Mouse (Mus musculus) lung, embryonic 14.5 days (tissue): Measurements from ENCODE around the gene Ube2u. TPM values are rescaled to one million over a fixed set of nuclear protein-coding genes. Genes with fewer than 3 reads are reported as not detected.

Experiments used
- ATAC-seq: fragments of 200-750 bp; cut with Nextera tagmentation; 2 replicates; pipeline ENCODE4 v1.8.0; 2017; ENCODE audit warnings: mild to moderate bottlenecking, moderate TSS enrichment, moderate library complexity; ENCODE audit not compliant: insufficient read depth
- DNase-seq: peaks from one replicate; pipeline ENCODE4 v3.0.0-alpha.2; 2015
- H3K27ac ChIP-seq: fragments of 300-500 bp; sonication (generic); 2 replicates; pipeline ENCODE4 v1.5.1; 2014; ENCODE audit warnings: low read depth, mild to moderate bottlenecking, moderate library complexity
- H3K27me3 ChIP-seq: fragments of 300-500 bp; sonication (generic); 2 replicates; pipeline ENCODE4 v1.6.1; 2014; ENCODE audit warnings: low read length, control low read depth; ENCODE audit not compliant: insufficient read depth
- H3K36me3 ChIP-seq: fragments of 300-500 bp; sonication (generic); 2 replicates; pipeline ENCODE4 v1.6.1; 2014; ENCODE audit warnings: control low read depth; ENCODE audit not compliant: insufficient read depth
- H3K4me1 ChIP-seq: fragments of 300-500 bp; sonication (generic); 2 replicates; pipeline ENCODE4 v1.6.1; 2014; ENCODE audit warnings: antibody characterized with exemption, control low read depth; ENCODE audit not compliant: insufficient read depth
- H3K4me2 ChIP-seq: fragments of 300-500 bp; sonication (generic); 2 replicates; pipeline ENCODE4 v1.6.1; 2014; ENCODE audit warnings: mild to moderate bottlenecking
- H3K4me3 ChIP-seq: fragments of 300-500 bp; sonication (generic); 2 replicates; pipeline ENCODE4 v1.5.1; 2014; ENCODE audit warnings: low read depth, low read length
- H3K9ac ChIP-seq: fragments of 300-500 bp; sonication (generic); 2 replicates; pipeline ENCODE4 v1.6.1; 2014
- H3K9me3 ChIP-seq: fragments of 300-500 bp; sonication (generic); 2 replicates; pipeline ENCODE4 v1.6.1; 2016; ENCODE audit warnings: low read depth, low read length, control low read depth
- CTCF ChIP-seq: IDR thresholded peaks from 2 replicates; pipeline ENCODE4 v1.5.1; 2016; ENCODE audit warnings: antibody characterized with exemption, low read depth
- WGBS: fragments of 180-500 bp; shearing (Covaris S2); extraction: QIAGEN DNeasy Blood & Tissue Kit; methylation state at CpG from one replicate; pipeline ENCODE4 v1.1.7; 2014; 5-methylcytosine and 5-hydroxymethylcytosine counted together
- polyA plus RNA-seq: library from polyadenylated mRNA; unstranded; fragments of >200 nt; fragmentation: Nextera tagmentation; extraction: Ambion mirVana; gene quantifications from 2 replicates; pipeline ENCODE4 v1.2.1, GENCODE M21; 2014

Gene Ube2u
- polyA plus RNA-seq, 1 experiment from 2014 or later = 0.42 TPM

DNA sequence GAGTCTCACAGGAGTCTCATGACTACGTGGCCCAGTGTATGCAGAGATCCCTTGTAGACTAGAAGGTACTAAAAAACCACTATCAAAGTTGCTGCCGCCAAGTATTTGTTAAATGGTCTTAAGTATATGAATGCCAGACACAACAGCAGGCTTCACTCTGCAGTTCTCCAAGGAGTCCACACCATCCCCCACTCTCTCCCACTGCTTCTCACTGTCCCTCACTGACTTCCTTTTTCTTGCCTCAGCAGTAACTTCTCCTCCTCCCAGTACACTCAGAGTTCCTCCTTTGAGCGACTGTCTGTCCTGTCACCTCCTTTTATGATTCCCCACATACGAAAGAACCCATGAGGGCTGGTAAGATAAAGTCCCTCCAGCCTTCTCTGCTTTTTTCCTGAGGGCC lies 69.3 kb downstream of the Ube2u start:
- H3K4me3 ChIP-seq = no peak overlapping the region
- no peak overlapping the region for H3K4me2 ChIP-seq
- no peaks in the 10 kb centered on the region for H3K36me3 ChIP-seq
- DNase-seq (peak; percentile 60), ATAC-seq (peak; percentile 52; the same call in 1 of the 2 replicates)
- 36% methylated on average over 4 of the region's 4 CpGs for WGBS
- H3K27ac ChIP-seq = no peak overlapping the region
- no peaks in the 10 kb centered on the region for H3K27me3 ChIP-seq
- H3K4me1 ChIP-seq = no peaks in the 10 kb centered on the region
- no peak overlapping the region for H3K9ac ChIP-seq
- no peak for TF ChIP-seq CTCF
- no peaks in the 10 kb centered on the region for H3K9me3 ChIP-seq

DNA sequence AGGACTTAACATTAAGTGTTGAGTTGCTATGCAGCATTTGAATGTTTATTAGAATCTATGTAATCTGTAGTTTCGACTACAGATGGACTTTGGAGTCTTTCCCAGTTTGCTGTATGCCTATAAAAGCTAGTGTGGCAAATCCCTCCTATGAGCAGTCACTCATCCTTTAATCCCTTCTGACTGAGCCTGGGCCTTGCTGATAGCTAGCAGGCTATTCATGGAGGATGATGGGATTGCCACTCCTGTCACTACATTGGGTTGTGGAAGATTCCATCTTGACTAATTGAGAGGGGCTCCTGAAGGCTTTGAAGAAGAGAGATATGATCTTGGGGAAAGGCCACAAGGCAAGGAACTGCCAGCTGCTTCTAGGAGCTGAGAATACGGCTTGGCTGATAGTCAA lies 74.6 kb downstream of the Ube2u start:
- no peak overlapping the region for H3K4me2 ChIP-seq
- no peak for ATAC-seq
- TF ChIP-seq CTCF = no peak
- H3K36me3 ChIP-seq = no peaks in the 10 kb centered on the region
- WGBS = 73% methylated on average over 2 of the region's 2 CpGs
- H3K4me3 ChIP-seq = no peak overlapping the region
- no peaks in the 10 kb centered on the region for H3K9me3 ChIP-seq
- DNase-seq = no peak
- no peaks in the 10 kb centered on the region for H3K4me1 ChIP-seq
- no peaks in the 10 kb centered on the region for H3K27me3 ChIP-seq
- no peak overlapping the region for H3K27ac ChIP-seq
- H3K9ac ChIP-seq = no peak overlapping the region

DNA sequence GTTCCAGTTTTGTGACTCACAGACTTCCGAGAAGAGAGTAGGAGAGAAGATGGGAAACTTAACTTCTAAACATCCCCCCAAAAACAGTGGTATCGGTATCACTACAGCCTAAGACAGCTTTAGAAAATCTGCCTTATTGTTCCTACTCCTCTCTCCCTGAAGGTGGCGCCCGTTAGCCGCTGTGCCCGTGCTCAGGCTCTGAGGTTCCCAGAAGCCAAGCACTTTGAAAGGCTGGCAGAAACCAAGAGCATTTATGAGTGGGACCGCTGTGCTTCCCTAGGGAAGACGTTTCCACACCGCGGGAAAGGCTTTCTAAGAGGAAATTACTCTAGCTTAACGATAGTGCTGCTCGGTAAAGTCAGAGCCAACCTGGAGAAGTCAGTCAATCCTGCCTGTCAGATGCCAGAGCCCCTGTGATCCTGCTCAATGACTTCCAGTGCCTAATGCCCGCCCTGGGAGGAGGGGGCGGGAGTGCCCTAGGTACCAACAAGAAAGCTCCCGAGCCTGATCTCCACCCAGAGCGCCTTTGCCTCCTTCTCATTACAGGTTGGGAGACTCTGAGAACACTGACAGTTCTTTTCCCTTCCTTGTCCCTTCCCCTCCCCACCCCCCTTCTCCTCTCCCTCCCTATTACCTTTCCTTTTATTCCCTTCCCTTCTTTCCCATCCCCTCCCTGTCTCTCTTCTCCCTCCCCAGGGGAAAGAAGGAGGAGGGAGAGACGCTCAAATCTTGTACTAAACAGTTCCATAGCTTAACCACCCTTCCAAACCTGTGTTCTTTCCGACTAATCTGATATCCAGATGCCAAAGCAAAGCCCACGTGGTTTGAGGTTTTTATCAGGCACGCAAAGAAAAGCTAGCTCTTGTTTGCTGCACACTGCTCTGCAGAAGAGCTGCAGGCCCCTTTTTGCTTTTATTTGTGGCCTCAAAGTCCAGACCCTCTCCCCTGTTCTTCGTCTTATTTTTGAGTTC lies 109.9 kb downstream of the Ube2u start:
- Histone ChIP-seq H3K27ac (no peak overlapping the region), H3K4me2 (peak overlapping the region; percentile 59), H3K9me3 (no peaks in the 10 kb centered on the region), H3K27me3 (0 out of 2 replicates have a peak, but pooled peaks cover 5% of the 10 kb centered on the region), H3K4me1 (no peaks in the 10 kb centered on the region), H3K9ac (no peak overlapping the region), H3K4me3 (peak overlapping the region; percentile 18), H3K36me3 (no peaks in the 10 kb centered on the region)
- peak; percentile 94 for TF ChIP-seq CTCF
- ATAC-seq (peak; percentile 90), DNase-seq (peak; percentile 93)
- 4% methylated on average over 21 of the region's 21 CpGs for WGBS

DNA sequence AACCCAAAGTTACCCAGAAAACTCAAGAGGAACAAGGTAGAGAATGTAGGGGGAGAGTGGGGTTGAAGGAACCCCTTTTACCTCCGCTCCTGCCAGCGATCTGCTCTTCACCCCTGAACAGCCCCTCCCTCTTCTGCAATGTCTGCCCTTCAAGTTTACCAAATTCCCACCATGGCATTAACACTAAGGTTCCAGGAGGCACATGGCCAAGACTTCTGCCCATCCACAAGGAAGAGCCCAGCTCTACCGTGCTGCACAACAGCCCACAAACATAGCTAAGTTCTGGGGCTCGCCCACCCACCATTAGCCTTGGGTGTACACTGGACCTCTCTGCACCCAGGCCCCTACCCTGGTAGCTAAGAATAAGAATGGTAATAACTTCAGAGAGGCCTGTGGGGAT lies 117.1 kb downstream of the Ube2u start:
- no peak for TF ChIP-seq CTCF
- DNase-seq = no peak
- ATAC-seq = no peak
- Histone ChIP-seq H3K4me1 (no peaks in the 10 kb centered on the region), H3K9ac (no peak overlapping the region), H3K27me3 (no peaks in the 10 kb centered on the region), H3K4me3 (no peak overlapping the region), H3K9me3 (no peaks in the 10 kb centered on the region), H3K4me2 (no peak overlapping the region), H3K27ac (no peak overlapping the region), H3K36me3 (no peaks in the 10 kb centered on the region)
- 89% methylated on average over 4 of the region's 4 CpGs for WGBS

DNA sequence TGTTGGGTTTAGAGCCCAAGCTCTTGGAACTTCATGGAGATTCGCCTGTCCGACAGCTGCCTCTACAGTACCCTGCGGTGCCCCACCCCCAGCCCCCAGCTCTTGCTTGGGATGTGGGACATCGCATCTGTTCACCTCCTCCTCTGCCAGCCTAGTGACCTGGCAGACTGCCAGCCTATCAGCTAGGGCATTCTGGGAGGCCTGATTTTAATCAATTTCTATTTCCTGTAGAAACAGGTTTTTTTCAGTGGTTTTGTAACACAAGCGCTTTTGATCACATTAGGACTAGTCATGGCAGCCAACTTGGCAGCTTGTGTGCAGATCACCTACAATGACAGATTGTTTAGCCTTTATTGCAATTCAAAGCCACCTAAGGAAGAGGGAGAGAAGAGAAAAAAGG lies 118.0 kb downstream of the Ube2u start:
- H3K27ac ChIP-seq = no peak overlapping the region
- peak; percentile 2 for DNase-seq
- TF ChIP-seq CTCF = no peak

DNA sequence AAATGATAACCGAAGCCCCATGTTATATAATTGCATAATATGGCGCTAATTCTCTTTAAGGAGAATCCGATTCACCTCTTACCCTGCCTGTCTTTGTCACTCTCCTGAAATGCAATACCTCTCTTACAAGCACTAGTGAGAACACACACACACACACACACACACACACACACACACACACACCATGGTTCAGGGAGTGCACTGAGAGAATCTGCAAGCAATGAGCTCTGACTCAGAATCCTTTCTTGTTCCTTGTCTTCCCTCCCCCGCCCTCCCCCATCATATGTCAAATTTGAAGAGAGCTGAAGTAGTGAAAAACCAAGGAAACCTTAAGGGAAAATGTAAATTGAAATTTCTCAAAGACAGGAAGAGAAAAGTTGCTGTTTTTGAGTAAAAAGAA lies 118.4 kb downstream of the Ube2u start:
- Histone ChIP-seq H3K4me3 (no peak overlapping the region), H3K4me1 (no peaks in the 10 kb centered on the region), H3K4me2 (no peak overlapping the region), H3K9me3 (no peaks in the 10 kb centered on the region), H3K9ac (no peak overlapping the region), H3K27me3 (no peaks in the 10 kb centered on the region), H3K36me3 (no peaks in the 10 kb centered on the region), H3K27ac (no peak overlapping the region)
- ATAC-seq (no peak), DNase-seq (no peak)
- WGBS = 79% methylated on average over 4 of the region's 4 CpGs
- TF ChIP-seq CTCF = no peak

More for the DNA sequence above, 118.0 kb downstream of the Ube2u start:
- WGBS = 86% methylated on average over 5 of the region's 5 CpGs
- no peak overlapping the region for H3K4me2 ChIP-seq
- H3K9me3 ChIP-seq = no peaks in the 10 kb centered on the region
- no peak overlapping the region for H3K4me3 ChIP-seq
- H3K36me3 ChIP-seq = no peaks in the 10 kb centered on the region
- H3K9ac ChIP-seq = no peak overlapping the region
- H3K27me3 ChIP-seq = no peaks in the 10 kb centered on the region
- ATAC-seq = no peak
- H3K4me1 ChIP-seq = no peaks in the 10 kb centered on the region
